Mouse (Mus musculus): Measurements from ENCODE around the gene 2300002M23Rik. TPM values are rescaled to one million over a fixed set of nuclear protein-coding genes. Genes with fewer than 3 reads are reported as not detected.

2300002M23Rik gene
- polyA plus RNA-seq, 1 experiment from 2014 or later = not detected

GRCm38 (mm10) chr17:35571477-35571876 lies 4.2 kb downstream of the 2300002M23Rik start:
- H3K27ac ChIP-seq = no peak overlapping the region
- H3K79me2 ChIP-seq (ENCODE audit: inconsistent target) = no peaks in the 10 kb centered on the region
- no peaks in the 10 kb centered on the region for H3K36me3 ChIP-seq (ENCODE audit: inconsistent target)
- H3K4me3 ChIP-seq (ENCODE audit: inconsistent target) = no peak overlapping the region
- WGBS (ENCODE audit: missing documents) = 97% methylated on average over 7 of the region's 7 CpGs

- H3K79me2 ChIP-seq (ENCODE audit: inconsistent target) = no peaks in the 10 kb centered on the region
- no peak overlapping the region for H3K4me3 ChIP-seq (ENCODE audit: inconsistent target)
- WGBS (ENCODE audit: missing documents) = 11% methylated on average over 6 of the region's 6 CpGs
- H3K36me3 ChIP-seq (ENCODE audit: inconsistent target) = no peaks in the 10 kb centered on the region
- H3K27ac ChIP-seq = no peak overlapping the region
These were observed 11.0 kb downstream of the 2300002M23Rik start for GRCm38 (mm10) chr17:35578211-35578610.

DNA sequence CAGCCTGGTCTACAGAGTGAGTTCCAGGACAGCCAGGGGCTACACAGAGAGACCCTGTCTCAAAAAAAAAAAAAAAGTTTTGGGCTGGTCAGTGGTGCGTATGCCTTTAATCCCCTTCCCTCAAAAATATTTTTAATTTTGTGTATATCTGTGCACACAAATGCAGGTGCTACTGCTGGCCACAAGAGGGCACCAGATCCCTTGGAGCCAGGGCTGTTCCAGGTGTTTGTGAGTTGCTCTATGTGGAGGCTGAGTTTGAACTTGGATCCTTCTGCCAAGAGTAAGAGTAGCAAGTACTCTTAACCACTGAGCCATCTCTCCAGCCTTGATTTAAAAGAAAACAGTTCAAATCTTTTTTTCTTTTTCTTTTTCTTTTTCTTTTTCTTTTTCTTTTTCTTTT lies 15.7 kb downstream of the 2300002M23Rik start:
- no peak overlapping the region for H3K4me3 ChIP-seq (ENCODE audit: inconsistent target)
- no peak overlapping the region for H3K27ac ChIP-seq
- 100% methylated on average over 1 of the region's 1 CpGs for WGBS (ENCODE audit: missing documents)
- no peaks in the 10 kb centered on the region for H3K36me3 ChIP-seq (ENCODE audit: inconsistent target)
- H3K79me2 ChIP-seq (ENCODE audit: inconsistent target) = no peaks in the 10 kb centered on the region

DNA sequence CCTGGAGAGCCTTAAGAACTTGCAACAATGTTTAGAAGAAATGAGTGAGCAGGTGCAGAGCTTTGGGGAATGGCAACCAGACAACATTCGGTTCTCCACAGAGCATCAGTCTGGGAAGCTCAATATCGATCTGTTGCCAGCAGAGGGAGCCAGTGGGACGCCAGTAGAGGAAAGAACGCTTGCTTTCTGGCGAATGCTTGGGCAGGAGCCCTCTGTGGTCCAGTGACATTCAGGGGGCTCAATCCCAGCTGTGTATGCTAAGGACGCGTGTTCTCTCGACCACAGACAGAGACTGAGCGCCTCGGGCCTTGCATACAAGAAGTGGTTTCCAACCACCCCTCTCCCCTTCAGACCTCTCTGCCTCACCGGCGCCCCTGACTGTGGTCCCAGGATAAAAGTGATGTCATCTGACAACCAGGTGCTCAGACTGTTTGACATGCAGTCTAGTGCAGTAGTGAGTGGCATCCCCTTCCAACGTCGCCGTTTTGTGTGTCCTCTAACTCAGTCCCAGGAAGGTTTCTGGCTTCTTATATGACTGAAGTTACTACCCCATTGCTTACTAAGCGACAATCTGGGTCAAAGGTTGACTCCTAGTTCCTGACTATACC lies 17.2 kb downstream of the 2300002M23Rik start:
- Histone ChIP-seq H3K36me3 (ENCODE audit: inconsistent target) (no peaks in the 10 kb centered on the region), H3K4me3 (ENCODE audit: inconsistent target) (no peak overlapping the region), H3K79me2 (ENCODE audit: inconsistent target) (no peaks in the 10 kb centered on the region), H3K27ac (no peak overlapping the region)
- WGBS (ENCODE audit: missing documents) = 16% methylated on average over 16 of the region's 16 CpGs

GRCm38 (mm10) chr17:35587291-35587690 lies 20.0 kb downstream of the 2300002M23Rik start:
- Histone ChIP-seq H3K79me2 (ENCODE audit: inconsistent target) (no peaks in the 10 kb centered on the region), H3K27ac (no peak overlapping the region), H3K4me3 (ENCODE audit: inconsistent target) (no peak overlapping the region), H3K36me3 (ENCODE audit: inconsistent target) (no peaks in the 10 kb centered on the region)
- WGBS (ENCODE audit: missing documents) = 91% methylated on average over 1 of the region's 1 CpGs

- H3K36me3 ChIP-seq (ENCODE audit: inconsistent target) = no peaks in the 10 kb centered on the region
- no peaks in the 10 kb centered on the region for H3K79me2 ChIP-seq (ENCODE audit: inconsistent target)
- 79% methylated on average over 4 of the region's 4 CpGs for WGBS (ENCODE audit: missing documents)
- no peak overlapping the region for H3K27ac ChIP-seq
- no peak overlapping the region for H3K4me3 ChIP-seq (ENCODE audit: inconsistent target)
These were observed 21.1 kb downstream of the 2300002M23Rik start for GRCm38 (mm10) chr17:35588387-35588786.

DNA sequence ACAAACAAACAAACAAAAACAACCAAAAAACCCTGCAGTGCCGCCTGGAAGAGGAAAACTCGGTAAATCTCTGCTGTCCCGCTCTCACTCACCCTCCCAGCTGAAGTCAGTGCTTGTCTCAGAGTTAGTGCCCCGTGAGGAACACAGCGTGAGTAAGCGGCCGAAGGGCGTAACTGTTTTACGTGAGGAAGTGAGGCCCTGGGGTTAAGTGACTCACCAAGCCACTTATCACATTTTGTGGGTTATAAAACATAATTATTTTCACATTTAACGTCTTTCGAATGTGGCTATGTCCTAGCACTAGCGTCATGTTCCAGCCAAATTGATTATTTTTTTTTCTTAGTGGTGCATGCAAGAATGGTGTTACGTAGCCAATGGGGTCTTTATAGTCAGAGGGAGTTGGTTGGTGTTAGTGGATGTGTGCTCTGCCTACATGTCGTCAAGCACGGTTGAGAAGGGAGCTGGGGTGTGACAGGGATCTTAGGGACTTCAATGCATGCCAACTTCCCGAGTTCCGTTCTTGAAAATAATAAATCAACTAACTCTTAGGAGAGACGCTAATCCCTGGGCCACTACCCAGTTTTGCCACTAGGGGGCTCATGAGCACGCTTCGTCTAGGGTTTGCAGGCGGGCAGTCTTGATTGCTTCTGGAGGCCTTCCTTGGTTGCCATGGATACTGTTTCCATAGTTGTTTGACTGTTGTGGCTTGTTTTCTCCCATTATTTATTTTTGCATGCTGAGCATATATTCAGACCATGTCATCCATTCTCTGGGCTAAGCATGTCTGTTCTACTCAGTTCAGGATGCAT lies 23.4 kb downstream of the 2300002M23Rik start:
- H3K4me3 ChIP-seq (ENCODE audit: inconsistent target) = no peak overlapping the region
- 11% methylated on average over 21 of the region's 21 CpGs for WGBS (ENCODE audit: missing documents)
- no peaks in the 10 kb centered on the region for H3K79me2 ChIP-seq (ENCODE audit: inconsistent target)

GRCm38 (mm10) chr17:35591219-35591578 lies 23.9 kb downstream of the 2300002M23Rik start:
- H3K27ac ChIP-seq = no peak overlapping the region
- no peaks in the 10 kb centered on the region for H3K36me3 ChIP-seq (ENCODE audit: inconsistent target)
- no peak overlapping the region for H3K4me3 ChIP-seq (ENCODE audit: inconsistent target)
- H3K79me2 ChIP-seq (ENCODE audit: inconsistent target) = no peaks in the 10 kb centered on the region
- 93% methylated on average over 7 of the region's 7 CpGs for WGBS (ENCODE audit: missing documents)

More for the DNA sequence above, 23.4 kb downstream of the 2300002M23Rik start:
- Histone ChIP-seq H3K36me3 (ENCODE audit: inconsistent target) (no peaks in the 10 kb centered on the region), H3K27ac (no peak overlapping the region)

DNA sequence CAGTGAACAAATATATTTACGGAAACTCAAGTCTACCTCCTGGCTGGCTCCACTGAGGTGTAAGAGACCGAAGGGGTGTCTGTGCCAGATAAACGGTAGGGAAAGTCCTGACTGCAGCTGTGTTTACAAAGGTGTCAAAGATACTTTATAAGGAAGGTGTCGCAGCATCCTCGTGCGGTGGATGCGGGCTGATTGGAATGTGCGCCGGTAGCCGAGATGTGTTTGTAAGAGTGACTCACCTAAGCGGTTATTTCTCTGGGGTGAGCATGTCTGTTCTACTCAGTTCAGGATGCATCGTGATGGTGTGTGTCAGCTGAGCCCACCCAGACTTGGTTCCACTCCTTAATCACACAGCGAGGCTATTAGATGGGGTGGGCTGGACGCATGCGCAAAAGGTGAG lies 24.5 kb downstream of the 2300002M23Rik start:
- H3K27ac ChIP-seq = no peak overlapping the region
- 92% methylated on average over 15 of the region's 15 CpGs for WGBS (ENCODE audit: missing documents)

DNA sequence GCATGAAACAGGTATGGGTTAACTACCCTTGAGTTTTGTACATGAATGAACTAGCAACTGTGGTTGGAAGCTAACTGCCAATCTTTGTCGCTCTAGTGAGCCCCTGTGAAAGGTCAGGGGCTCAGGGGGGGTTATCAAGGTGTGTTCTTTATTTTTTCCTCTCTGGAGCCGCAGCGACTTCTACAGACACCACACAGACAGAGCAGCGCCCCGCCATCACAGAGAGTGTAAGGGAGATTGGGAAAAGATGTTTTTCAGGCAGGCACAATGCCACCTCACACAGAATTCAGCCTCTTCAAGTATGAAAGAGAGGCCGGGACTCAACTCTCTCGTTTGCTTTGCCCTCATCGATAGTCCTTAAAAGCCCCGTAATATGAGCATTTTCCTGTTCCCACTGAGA lies 24.9 kb downstream of the 2300002M23Rik start:
- Histone ChIP-seq H3K27ac (no peak overlapping the region), H3K36me3 (ENCODE audit: inconsistent target) (no peaks in the 10 kb centered on the region)
- WGBS (ENCODE audit: missing documents) = 86% methylated on average over 9 of the region's 9 CpGs

More for the DNA sequence above, 24.5 kb downstream of the 2300002M23Rik start:
- Histone ChIP-seq H3K4me3 (ENCODE audit: inconsistent target) (no peak overlapping the region), H3K79me2 (ENCODE audit: inconsistent target) (no peaks in the 10 kb centered on the region), H3K36me3 (ENCODE audit: inconsistent target) (no peaks in the 10 kb centered on the region)

GRCm38 (mm10) chr17:35593786-35594185 lies 26.5 kb downstream of the 2300002M23Rik start:
- Histone ChIP-seq H3K27ac (no peak overlapping the region), H3K36me3 (ENCODE audit: inconsistent target) (no peaks in the 10 kb centered on the region), H3K79me2 (ENCODE audit: inconsistent target) (no peaks in the 10 kb centered on the region), H3K4me3 (ENCODE audit: inconsistent target) (no peak overlapping the region)
- WGBS (ENCODE audit: missing documents) = 23% methylated on average over 4 of the region's 4 CpGs

More for the DNA sequence above, 24.9 kb downstream of the 2300002M23Rik start:
- no peak overlapping the region for H3K4me3 ChIP-seq (ENCODE audit: inconsistent target)
- no peaks in the 10 kb centered on the region for H3K79me2 ChIP-seq (ENCODE audit: inconsistent target)

- 84% methylated on average over 7 of the region's 7 CpGs for WGBS (ENCODE audit: missing documents)
- Histone ChIP-seq H3K27ac (no peak overlapping the region), H3K36me3 (ENCODE audit: inconsistent target) (no peaks in the 10 kb centered on the region), H3K4me3 (ENCODE audit: inconsistent target) (no peak overlapping the region), H3K79me2 (ENCODE audit: inconsistent target) (no peaks in the 10 kb centered on the region)
These were observed 27.2 kb downstream of the 2300002M23Rik start for GRCm38 (mm10) chr17:35594456-35594855.

DNA sequence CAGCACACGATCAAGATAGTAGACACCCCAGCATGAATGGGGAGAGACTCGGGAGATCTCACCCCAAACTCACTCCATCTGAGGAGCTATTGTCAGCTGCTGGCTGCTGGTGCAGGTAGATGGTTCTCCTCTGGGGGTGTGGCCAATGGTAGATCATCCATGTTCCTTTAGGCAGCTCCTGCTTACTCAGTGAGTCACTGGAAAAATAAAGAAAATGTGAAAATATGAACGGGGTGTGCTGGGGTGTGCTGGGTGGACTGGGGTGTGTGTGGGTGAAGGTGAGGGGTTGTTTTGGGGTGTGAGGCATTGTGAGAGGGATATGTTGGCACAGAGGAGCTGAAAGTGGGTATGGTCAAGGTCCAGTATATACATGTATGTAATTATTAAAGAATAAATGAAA lies 30.1 kb downstream of the 2300002M23Rik start:
- no peak overlapping the region for H3K4me3 ChIP-seq (ENCODE audit: inconsistent target)
- H3K36me3 ChIP-seq (ENCODE audit: inconsistent target) = no peaks in the 10 kb centered on the region
- no peak overlapping the region for H3K27ac ChIP-seq
- H3K79me2 ChIP-seq (ENCODE audit: inconsistent target) = no peaks in the 10 kb centered on the region
- WGBS (ENCODE audit: missing documents) = 87% methylated on average over 3 of the region's 3 CpGs

GRCm38 (mm10) chr17:35601249-35601648 lies 34.0 kb downstream of the 2300002M23Rik start, which contains the start of gene Sfta2:
TSS of gene Sfta2 (plus strand) at chr17:35601549.
- no peak within 1 kb of the TSS for H3K27ac ChIP-seq
- H3K79me2 ChIP-seq (ENCODE audit: inconsistent target) = no peaks in the 10 kb centered on the region
- WGBS (ENCODE audit: missing documents) = 83% methylated on average over 2 of the region's 2 CpGs
- no peak within 1 kb of the TSS for H3K4me3 ChIP-seq (ENCODE audit: inconsistent target)
- no peaks in the 10 kb centered on the region for H3K36me3 ChIP-seq (ENCODE audit: inconsistent target)

DNA sequence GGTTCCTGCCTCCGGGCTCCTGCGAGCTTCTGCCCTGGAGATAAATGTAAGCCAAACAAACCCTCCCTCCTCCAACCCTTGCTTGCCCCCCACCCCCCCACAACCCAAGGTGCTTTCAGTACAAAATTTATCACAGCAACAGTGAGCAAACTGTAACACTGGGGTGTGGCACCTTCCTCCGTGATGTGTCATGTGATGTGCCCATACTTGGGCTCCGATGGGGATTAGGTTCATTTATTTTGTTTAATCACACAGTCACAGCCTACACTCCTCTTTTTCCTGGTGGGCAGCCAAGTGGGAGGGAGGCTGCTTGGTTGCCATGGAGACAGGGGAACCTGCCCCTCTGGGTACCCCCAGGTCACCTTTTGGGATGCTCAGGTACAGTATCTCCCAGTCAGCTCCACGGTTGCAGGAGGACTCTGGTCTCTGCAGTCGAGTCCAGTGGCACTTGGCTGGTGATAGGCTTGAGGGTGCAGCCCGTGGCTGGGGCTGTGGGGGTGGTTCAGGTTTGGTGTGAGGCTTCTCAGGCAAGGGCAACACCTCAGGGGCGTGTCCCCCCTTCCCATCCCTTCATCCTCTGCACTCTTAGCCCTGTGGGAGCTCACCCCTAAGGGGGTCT lies 34.6 kb downstream of the 2300002M23Rik start:
- no peak overlapping the region for H3K27ac ChIP-seq
- no peaks in the 10 kb centered on the region for H3K36me3 ChIP-seq (ENCODE audit: inconsistent target)
- WGBS (ENCODE audit: missing documents) = 56% methylated on average over 8 of the region's 8 CpGs
- H3K4me3 ChIP-seq (ENCODE audit: inconsistent target) = no peak overlapping the region
- H3K79me2 ChIP-seq (ENCODE audit: inconsistent target) = no peaks in the 10 kb centered on the region
